Mouse (Mus musculus) bone marrow macrophage, adult 2 months (primary cell): ENCODE results near the gene Galnt3. TPM values are rescaled to one million over a fixed set of nuclear protein-coding genes. Genes with fewer than 3 reads are reported as not detected.

ENCODE experiments used
- H3K27ac ChIP-seq: 2 replicates; pipeline ENCODE4 v1.5.1; 2012; ENCODE audit warnings: low read depth, low read length; ENCODE audit not compliant: insufficient read depth
- H3K4me1 ChIP-seq: 2 replicates; pipeline ENCODE4 v1.6.1; 2012; ENCODE audit warnings: low read length; ENCODE audit not compliant: control insufficient read depth, insufficient read depth
- H3K4me3 ChIP-seq: 2 replicates; pipeline ENCODE4 v1.5.1; 2012; ENCODE audit warnings: mild to moderate bottlenecking, low read length, moderate library complexity; ENCODE audit not compliant: insufficient read depth
- CTCF ChIP-seq: IDR thresholded peaks from 2 replicates; pipeline ENCODE4 v1.5.1; 2012; ENCODE audit warnings: low read depth, mild to moderate bottlenecking, low read length, moderate library complexity
- POLR2A ChIP-seq: IDR thresholded peaks from 2 replicates; pipeline ENCODE4 v1.6.1; 2012; ENCODE audit warnings: mild to moderate bottlenecking, low read depth, low read length, borderline replicate concordance
- polyA plus RNA-seq: library from polyadenylated mRNA; stranded (reverse); fragments of >200 nt; gene quantifications from 2 replicates; pipeline ENCODE4 v1.2.4, GENCODE M21; 2012; ENCODE audit not compliant: missing spikeins, insufficient read depth, insufficient read length

The Galnt3 gene
- polyA plus RNA-seq, 1 experiment, result 0.87 TPM

GRCm38 (mm10) chr2:66144770-66145169, 20.0 kb upstream of the Galnt3 start:
- TF ChIP-seq POLR2A (no peak), CTCF (no peak)
- H3K4me3 ChIP-seq, result no peak overlapping the region
- H3K27ac ChIP-seq, result peak overlapping the region; percentile 36
- H3K4me1 ChIP-seq, result peaks cover 29% of the 10 kb centered on the region

GRCm38 (mm10) chr2:66143284-66143683, 18.5 kb upstream of the Galnt3 start:
- no peak overlapping the region for H3K27ac ChIP-seq
- no peak overlapping the region for H3K4me3 ChIP-seq
- TF ChIP-seq CTCF, result no peak
- peaks cover 29% of the 10 kb centered on the region for H3K4me1 ChIP-seq

- Histone ChIP-seq H3K27ac (no peak overlapping the region), H3K4me3 (no peak overlapping the region), H3K4me1 (peaks cover 29% of the 10 kb centered on the region)
- TF ChIP-seq POLR2A (no peak), CTCF (no peak)
Measured at GRCm38 (mm10) chr2:66142711-66143110, 17.9 kb upstream of the Galnt3 start.

GRCm38 (mm10) chr2:66142268-66142667, 17.5 kb upstream of the Galnt3 start:
- Histone ChIP-seq H3K4me3 (0 out of 2 replicates have a peak overlapping the region, but pooled peaks have one; percentile 0), H3K4me1 (peaks cover 29% of the 10 kb centered on the region), H3K27ac (no peak overlapping the region)
- TF ChIP-seq POLR2A (no peak), CTCF (no peak)

GRCm38 (mm10) chr2:66140246-66140645, 15.5 kb upstream of the Galnt3 start:
- Histone ChIP-seq H3K4me3 (no peak overlapping the region), H3K27ac (no peak overlapping the region), H3K4me1 (peaks cover 28% of the 10 kb centered on the region)
- TF ChIP-seq POLR2A, result no peak
- no peak for TF ChIP-seq CTCF

GRCm38 (mm10) chr2:66131862-66132544, 7.2 kb upstream of the Galnt3 start:
- no peak for TF ChIP-seq CTCF
- TF ChIP-seq POLR2A, result no peak
- Histone ChIP-seq H3K4me1 (peaks cover 4% of the 10 kb centered on the region), H3K4me3 (no peak overlapping the region), H3K27ac (no peak overlapping the region)

- no peak overlapping the region for H3K27ac ChIP-seq
- no peak for TF ChIP-seq CTCF
- no peak for TF ChIP-seq POLR2A
- H3K4me1 ChIP-seq, result peaks cover 4% of the 10 kb centered on the region
Measured at GRCm38 (mm10) chr2:66128941-66129340, 4.1 kb upstream of the Galnt3 start.

GRCm38 (mm10) chr2:66127541-66127940, 2.7 kb upstream of the Galnt3 start:
- TF ChIP-seq CTCF (no peak), POLR2A (no peak)

More at GRCm38 (mm10) chr2:66128941-66129340, 4.1 kb upstream of the Galnt3 start:
- no peak overlapping the region for H3K4me3 ChIP-seq

GRCm38 (mm10) chr2:66126936-66127335, 2.1 kb upstream of the Galnt3 start:
- no peak for TF ChIP-seq CTCF
- TF ChIP-seq POLR2A, result no peak
- no peak overlapping the region for H3K27ac ChIP-seq
- no peak overlapping the region for H3K4me3 ChIP-seq
- peaks cover 4% of the 10 kb centered on the region; the same call in 1 of the 2 replicates for H3K4me1 ChIP-seq

More at GRCm38 (mm10) chr2:66127541-66127940, 2.7 kb upstream of the Galnt3 start:
- peaks cover 4% of the 10 kb centered on the region for H3K4me1 ChIP-seq
- no peak overlapping the region for H3K27ac ChIP-seq
- H3K4me3 ChIP-seq, result no peak overlapping the region

- peak overlapping the region; percentile 82 for H3K4me3 ChIP-seq
- TF ChIP-seq CTCF (no peak), POLR2A (no peak)
- H3K27ac ChIP-seq, result no peak overlapping the region
Measured at GRCm38 (mm10) chr2:66123756-66124589, 821 bp downstream of the Galnt3 start.

More at GRCm38 (mm10) chr2:66123756-66124589, 821 bp downstream of the Galnt3 start:
- H3K4me1 ChIP-seq, result peaks cover 2% of the 10 kb centered on the region; the same call in 1 of the 2 replicates
